Mouse (Mus musculus) heart, postnatal 36 days (tissue): Measurements from ENCODE around the gene Xkr8. TPM values are rescaled to one million over a fixed set of nuclear protein-coding genes. Genes with fewer than 3 reads are reported as not detected.
"Not testable (repeated sequence)": the region's sequence is repeated elsewhere in the genome, so short reads cannot be mapped to it uniquely, and the experiment has no call there.

Experiments used
- DNase-seq, 2 experiments: peaks; one replicate each; pipeline ENCODE4 v3.0.0; 2021 to 2022
- intact Hi-C: fragments of 180-260 bp; cut with DNase I; formaldehyde crosslinking; loops from one replicate; pipeline ENCODE4 v1.15.1; 2025
- total RNA-seq, 2 experiments: library from RNA; stranded (reverse); gene quantifications; 2 replicates each; pipeline ENCODE4 v1.2.3; 2021

The Xkr8 gene
- total RNA-seq, 2 experiments from 2014 or later, result 1.7 to 1.9 TPM

DNA sequence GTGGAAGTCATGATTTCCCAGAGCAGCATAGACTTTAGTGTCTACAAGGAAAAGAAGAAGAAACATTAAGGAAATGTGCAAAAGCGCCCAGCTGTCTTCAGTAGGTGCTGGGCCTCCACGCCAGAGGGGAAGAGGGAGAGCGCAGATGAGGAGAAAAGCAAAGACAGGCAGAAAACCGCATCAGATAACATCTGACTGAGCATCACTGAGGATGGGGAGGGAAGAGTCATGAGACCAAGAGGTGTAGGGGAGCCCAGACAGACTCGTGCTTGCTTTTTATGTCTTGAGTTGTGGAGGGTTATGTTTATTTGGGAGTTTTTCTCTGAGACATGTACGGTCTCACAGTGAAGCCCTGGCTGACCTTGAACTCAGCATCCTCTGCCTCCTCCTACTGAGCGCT lies 9.1 kb upstream of the Xkr8 start:
- intact Hi-C loops, result no loop called here
- no peak for DNase-seq

DNA sequence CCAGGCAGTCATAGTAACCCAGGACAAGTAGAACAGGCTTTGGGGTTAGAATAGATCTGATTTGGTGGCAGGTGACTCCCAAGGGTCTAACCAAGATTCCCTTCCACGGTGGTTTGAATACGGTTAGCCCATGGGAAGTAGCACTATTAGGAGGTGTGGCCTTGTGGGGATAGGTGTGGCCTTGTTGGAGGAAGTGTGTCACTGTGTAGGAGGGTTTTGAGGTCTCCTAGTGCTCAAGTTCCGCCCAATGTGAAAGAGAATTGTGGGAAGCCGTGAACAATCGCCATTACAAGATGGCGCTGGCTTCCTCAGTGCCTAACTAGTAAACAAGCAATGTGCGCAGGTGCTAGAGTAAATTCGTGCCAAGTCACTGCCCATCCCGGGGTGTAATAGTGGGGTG lies 4.8 kb upstream of the Xkr8 start:
- DNase-seq, intact Hi-C loops: not testable (repeated sequence)

DNA sequence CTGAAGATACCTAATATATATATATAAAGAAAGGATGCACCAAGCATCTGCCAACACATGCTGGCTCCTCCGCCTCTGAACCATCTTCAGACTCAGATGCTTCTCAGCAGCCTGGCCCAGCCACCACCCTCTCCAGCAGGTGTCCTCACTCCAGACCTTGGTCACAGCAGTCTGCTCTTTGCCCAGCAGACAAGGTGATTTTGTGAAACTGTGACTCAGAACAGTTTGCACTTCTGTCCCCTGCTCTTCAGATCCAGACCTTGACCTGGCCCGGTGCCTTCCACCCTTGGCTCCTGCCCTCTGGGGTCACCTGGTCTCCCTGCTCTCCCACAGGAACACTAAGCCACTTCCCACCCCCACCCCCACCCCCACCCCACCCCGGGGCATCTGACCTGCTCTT lies 3.5 kb upstream of the Xkr8 start:
- intact Hi-C loops, result no loop called here
- no peak for DNase-seq

DNA sequence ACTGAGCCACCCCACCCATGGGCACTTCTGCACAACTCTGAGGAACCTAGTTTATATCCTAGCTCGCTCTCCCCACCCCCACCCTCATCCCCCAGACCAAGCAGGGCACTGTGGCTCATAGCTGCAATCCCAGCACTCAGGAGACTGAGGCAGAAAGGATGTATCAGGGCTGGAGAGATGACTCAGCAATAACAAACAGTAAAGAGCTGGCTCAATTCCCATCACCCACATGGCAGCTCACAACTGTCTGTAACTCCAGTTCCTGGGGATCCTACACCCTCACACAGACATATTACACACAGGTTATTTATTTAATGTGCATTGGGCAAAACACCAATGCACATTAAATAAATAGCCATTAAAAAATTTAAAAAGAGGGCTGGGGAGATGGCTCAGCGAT lies 3.0 kb upstream of the Xkr8 start:
- intact Hi-C loops, result no loop called here
- no peak for DNase-seq

DNA sequence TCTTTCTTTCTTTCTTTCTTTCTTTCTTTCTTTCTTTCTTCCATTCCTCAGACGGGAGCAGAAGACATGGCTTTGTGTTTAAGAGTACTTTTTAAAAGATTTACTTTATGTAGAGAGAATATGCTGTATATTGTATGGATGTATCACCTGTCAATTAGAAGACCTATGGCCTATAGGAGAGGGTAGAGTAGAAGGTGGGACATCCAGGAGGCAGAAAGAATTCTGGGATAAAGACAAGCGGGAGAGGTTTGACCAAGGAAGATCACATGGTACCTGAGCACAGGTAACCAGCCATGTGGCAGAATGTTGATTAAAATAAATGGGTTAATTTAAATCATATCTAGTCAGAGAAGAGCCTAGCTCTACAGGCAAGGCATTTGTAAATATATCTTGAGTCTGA lies 2.4 kb upstream of the Xkr8 start:
- intact Hi-C loops, result no loop called here
- no peak for DNase-seq

DNA sequence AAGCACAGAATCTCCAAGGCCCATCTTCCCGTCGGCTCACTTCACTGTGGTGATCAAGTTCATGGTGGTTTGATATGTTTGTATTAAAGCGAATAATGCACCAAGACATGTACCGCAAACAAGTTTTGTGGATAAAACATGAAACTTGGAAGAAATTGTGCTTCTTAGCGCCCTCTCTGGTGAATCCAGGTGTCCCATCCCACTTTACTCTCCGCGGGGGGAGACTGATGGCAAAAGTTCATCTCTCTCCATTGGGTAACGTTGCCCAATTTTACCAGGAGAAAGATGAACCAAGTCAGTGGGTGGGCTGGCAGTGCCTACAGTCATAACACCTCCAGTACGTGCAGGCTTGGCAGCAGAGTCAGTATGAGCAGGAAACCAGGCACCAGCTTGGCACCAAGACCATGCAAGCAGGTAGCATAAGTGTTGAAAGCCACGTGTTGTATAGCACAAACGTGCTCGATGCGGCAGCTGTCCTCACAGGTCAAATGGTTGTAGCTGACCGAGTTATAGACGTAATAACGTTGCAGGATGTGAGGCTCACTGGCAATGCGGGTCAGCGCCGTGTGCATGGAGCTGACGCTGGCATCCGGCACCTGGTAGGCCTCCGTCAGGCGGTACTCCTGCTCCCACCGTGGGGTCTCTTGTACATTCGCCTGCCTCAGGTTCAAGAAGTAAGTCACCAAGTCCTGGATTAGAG lies 875 bp upstream of the Xkr8 start:
- no peak for DNase-seq
- intact Hi-C loops, result loop anchor here (2.0 kb wide), 1 partner anchor 34 kb away; no protein-coding TSS in a partner anchor

DNA sequence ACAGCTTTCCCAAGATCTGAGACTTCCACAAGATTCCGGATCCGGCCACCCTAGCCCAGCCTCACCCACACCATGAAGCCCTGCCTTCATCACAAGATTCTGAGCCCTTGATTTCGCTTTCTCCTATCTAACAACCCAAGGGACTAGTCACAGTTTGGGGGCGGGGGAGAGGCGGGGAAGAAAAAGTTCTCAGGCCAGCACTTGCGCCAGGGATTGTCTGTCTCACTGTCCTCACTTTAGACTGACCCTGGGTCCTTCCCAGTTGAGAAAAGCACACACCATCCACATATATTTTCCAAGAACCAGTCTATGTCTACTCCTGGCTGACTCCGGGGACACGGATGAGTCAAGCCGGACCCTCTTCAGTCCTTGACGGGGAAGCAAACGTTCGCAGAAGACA lies 730 bp downstream of the Xkr8 start:
- DNase-seq, result no peak
- intact Hi-C loops, result loop anchor here (2.0 kb wide), 1 partner anchor 35 kb away; no protein-coding TSS in a partner anchor

DNA sequence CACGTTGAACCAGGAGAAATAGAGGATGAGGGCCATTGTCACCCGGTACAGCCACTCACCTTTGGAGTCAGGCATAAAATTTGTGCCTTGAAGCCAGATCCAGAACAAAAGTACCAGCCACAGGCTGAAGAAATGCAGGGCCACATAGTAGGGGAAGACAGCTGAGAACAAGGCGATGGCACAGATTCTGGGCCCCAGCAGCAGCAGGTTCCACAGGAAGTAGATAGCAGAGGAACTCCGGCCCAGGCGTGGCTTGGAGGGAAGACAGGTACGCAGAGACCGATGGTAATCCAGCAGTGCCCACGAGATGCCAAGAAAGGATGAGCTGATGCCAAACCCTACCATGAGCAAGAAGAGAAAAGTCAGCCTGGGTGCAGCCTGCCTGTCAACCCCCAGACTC lies 4.1 kb downstream of the Xkr8 start:
- intact Hi-C loops, result no loop called here
- no peak for DNase-seq

DNA sequence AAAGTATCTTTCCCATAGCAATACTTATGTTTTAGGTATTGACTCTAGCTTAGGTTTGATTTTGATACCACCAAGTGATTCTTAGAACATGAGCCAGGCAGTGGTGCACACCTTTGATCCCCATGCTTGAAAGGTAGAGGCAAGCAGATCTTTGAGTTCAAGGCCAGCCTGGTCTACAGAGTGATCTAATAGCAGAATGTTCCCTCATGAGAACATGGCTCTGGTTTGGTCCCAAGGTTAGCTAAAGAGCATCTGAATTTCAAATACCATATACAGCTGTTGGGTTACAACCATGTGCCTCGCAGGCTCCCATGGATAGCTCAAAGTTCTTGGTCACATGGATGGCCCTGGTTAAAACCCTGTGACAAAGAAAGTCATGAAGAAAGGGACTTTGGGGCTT lies 14.1 kb downstream of the Xkr8 start:
- no peak for DNase-seq
- intact Hi-C loops, result no loop called here

DNA sequence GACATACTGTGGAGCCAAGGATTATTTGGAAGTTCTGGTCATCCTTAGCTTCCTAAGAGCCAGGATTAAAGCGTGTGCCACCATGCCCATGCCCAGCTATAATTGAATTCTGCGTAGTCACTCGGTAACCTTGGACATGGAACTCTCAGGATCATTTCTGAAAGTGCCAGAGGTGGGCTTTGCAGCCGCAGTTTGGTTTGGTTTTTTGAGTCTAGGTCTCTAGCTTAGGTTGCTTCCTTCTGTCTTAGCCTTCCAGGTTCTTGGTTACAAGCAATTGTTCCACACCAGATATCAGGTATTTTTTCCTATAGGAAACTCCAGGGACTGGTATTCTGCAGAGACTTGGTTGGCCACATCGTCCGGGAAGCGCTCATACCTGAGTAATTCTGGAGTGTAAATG lies 19.2 kb downstream of the Xkr8 start:
- intact Hi-C loops, result no loop called here
- no peak for DNase-seq

DNA sequence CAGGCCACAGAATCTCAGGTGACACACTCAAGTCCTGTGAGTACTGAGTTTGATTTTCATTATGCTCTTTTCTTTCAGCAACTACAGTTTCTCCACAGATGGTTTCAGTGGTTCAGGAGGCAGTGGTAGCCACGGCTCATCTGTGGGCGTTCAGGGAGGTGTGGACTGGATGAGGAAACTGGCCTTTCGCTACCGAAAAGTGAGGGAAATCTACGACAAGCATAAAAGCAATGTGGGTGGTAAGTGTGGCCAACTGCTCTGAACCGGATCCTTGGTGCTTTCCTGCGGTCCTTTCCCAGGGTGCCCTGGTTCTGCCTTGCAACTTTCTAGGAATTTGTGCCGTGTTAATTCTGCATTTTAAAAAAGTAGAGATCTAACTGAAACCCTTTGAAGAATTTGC lies 25.5 kb downstream of the Xkr8 start:
- DNase-seq, result no peak
- intact Hi-C loops, result no loop called here

DNA sequence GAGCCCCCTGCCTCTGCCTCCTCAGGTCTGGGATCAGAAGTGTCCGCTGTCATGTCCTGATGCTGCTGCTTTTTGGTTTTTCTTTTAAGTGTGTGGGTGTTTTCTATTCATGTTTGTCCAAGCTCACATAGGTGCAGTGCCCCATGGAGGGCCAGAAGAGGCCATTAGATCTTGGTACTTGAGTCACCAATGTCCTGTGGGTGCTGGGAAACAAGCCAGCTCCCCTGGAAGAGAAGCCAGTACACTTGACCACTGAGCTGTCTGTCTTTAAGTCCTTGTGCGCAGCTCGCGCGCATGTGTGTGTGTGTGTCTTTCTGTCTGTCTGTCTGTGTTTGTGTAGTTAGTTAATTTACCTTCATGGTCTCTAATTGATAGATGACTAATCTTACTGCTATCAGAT lies 30.3 kb downstream of the Xkr8 start:
- intact Hi-C loops, result no loop called here
- DNase-seq, result no peak

DNA sequence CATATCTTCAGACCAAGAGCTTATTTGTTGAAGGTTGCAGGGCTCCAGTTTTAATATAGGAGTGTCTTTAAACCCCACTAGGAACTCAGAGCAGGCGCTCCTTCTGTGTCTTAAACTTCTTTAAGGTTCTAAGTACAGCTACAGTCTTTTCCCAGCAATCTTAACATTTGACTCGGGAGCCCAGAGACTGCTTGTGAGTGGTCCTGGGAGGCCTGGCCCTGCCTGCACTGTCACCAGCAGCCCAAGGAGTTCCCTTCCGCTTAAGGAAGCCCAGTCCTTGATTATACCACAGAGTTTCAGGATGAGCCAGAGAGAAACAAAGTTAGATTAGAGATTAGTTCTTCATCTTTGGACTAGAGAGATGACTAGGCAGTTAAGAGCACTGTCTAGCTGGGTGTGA lies 39.0 kb downstream of the Xkr8 start:
- no peak for DNase-seq
- intact Hi-C loops, result no loop called here

DNA sequence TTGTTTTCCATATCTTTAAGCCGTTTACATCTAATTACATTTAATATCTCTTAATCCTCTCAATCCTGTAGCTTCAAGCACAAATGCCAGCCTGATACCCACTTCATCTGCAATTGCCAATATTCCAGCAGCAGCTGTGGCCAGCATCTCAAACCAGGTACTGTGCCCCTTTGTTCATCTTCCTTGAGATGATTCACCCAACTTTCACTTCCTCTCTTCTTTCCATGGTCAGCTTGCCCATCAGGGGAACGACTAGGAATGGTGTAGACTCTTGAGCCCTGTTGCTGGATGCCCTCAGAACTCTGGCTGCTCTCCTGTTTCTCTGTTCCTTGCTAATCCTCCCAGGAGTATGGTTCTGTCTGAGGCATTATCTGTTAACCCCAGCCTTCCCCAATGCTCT lies 42.7 kb downstream of the Xkr8 start:
- no peak for DNase-seq
- intact Hi-C loops, result no loop called here

DNA sequence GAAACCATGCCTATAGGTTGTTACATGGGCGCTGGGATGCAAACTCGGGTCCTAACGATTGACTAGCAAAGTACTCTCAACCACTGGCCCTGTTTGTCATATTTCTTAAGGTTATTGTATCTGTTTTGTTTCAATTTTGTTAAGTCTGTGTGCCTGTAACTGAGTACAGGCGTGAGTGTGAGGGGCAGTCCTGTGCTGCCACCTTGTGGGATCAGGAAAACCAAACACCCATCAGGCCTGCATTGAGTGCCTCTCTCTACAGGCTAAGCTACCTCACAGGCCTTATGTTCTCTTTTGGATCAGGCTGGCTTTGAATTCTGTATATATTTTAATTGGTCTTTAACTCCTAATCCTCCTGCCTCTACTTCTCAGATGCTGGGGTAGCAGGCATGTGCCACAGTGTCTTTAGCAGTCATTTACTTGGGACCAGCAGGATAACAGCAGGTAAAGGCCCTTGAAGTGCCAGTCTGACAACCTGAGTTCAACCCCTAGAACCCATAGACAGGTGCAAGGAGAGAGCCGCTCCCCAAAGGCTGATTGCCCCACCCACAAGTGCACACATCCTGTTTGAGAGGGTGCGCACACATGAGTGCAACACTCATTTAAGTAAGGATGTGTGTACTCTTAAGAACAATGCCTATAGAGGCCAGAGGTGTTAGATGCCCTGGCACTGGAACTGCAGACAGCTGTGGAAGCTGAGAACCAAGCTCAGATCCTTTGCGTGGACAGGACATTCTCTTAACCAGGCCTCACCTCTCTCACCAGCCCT lies 55.4 kb downstream of the Xkr8 start:
- intact Hi-C loops, result loop anchor here (1.0 kb wide), 1 partner anchor 131 kb away; no protein-coding TSS in a partner anchor
- DNase-seq, result peak; percentile 23 to 29

Other genes starting within 250 kb of the Xkr8 start
- 1 to 10 TPM; 3.3 to 4.1 TPM for gene Sesn2, start 222.0 kb downstream of the Xkr8 start, total RNA-seq
- 100 to 1,000 TPM; 311 to 330 TPM for gene Atpif1, start 198.9 kb downstream of the Xkr8 start, total RNA-seq
- gene Dnajc8, start 197.0 kb downstream of the Xkr8 start, total RNA-seq, result 10 to 100 TPM; 50.9 to 63.2 TPM
- 1 to 10 TPM; 1.8 to 3.2 TPM for gene Ptafr, start 168.5 kb downstream of the Xkr8 start, total RNA-seq
- 10 to 100 TPM; 28.2 to 35.0 TPM for gene Eya3, start 93.6 kb downstream of the Xkr8 start, total RNA-seq
- gene Smpdl3b, start 24.7 kb upstream of the Xkr8 start, total RNA-seq, result under 1 TPM; 0.61 to 0.89 TPM
- 10 to 100 TPM; 11.6 to 15.0 TPM for gene Rpa2, start 35.8 kb upstream of the Xkr8 start, total RNA-seq
- 1 to 10 TPM; 2.2 to 2.9 TPM for gene Themis2, start 63.8 kb upstream of the Xkr8 start, total RNA-seq
- 10 to 100 TPM; 16.6 to 18.8 TPM for gene Ppp1r8, start 110.6 kb upstream of the Xkr8 start, total RNA-seq
- 10 to 100 TPM; 36.4 to 36.7 TPM for gene Stx12, start 152.0 kb upstream of the Xkr8 start, total RNA-seq
- gene Fam76a, start 190.0 kb upstream of the Xkr8 start, total RNA-seq, result 10 to 100 TPM; 42.3 to 46.4 TPM
- gene Fgr, start 241.5 kb upstream of the Xkr8 start, total RNA-seq, result under 1 TPM; 0.31 to 0.60 TPM